Mouse (Mus musculus) neural tube, embryonic 11.5 days (tissue): Measurements from ENCODE around the gene Nacc1. TPM values are rescaled to one million over a fixed set of nuclear protein-coding genes. Genes with fewer than 3 reads are reported as not detected.

Experiments
- ATAC-seq: fragments of 200-750 bp; cut with Nextera tagmentation; 2 replicates; pipeline ENCODE4 v1.8.0; 2017; ENCODE audit warnings: moderate number of reproducible peaks, mild to moderate bottlenecking, moderate TSS enrichment, moderate library complexity; ENCODE audit not compliant: insufficient read depth, low FRiP score, low TSS enrichment
- DNase-seq: peaks from one replicate; pipeline ENCODE4 v3.0.0-alpha.2; 2015; ENCODE audit warnings: low spot score
- H3K27ac ChIP-seq: fragments of 300-500 bp; sonication (generic); 2 replicates; pipeline ENCODE4 v1.5.1; 2014; ENCODE audit warnings: low read depth, mild to moderate bottlenecking, low read length
- H3K27me3 ChIP-seq: fragments of 300-500 bp; sonication (generic); 2 replicates; pipeline ENCODE4 v1.6.1; 2014; ENCODE audit warnings: mild to moderate bottlenecking, low read length, mixed read lengths; ENCODE audit not compliant: control insufficient read depth, insufficient read depth
- H3K36me3 ChIP-seq: fragments of 300-500 bp; sonication (generic); 2 replicates; pipeline ENCODE4 v1.6.1; 2014; ENCODE audit warnings: mild to moderate bottlenecking, low read length, moderate library complexity, mixed read lengths; ENCODE audit not compliant: control insufficient read depth, insufficient read depth
- H3K4me1 ChIP-seq: fragments of 300-500 bp; sonication (generic); 2 replicates; pipeline ENCODE4 v1.6.1; 2014; ENCODE audit warnings: low read length, mixed read lengths; ENCODE audit not compliant: control insufficient read depth, insufficient read depth
- H3K4me2 ChIP-seq: fragments of 300-500 bp; sonication (generic); 2 replicates; pipeline ENCODE4 v1.6.1; 2014; ENCODE audit warnings: low read depth, mild to moderate bottlenecking, moderate library complexity
- H3K4me3 ChIP-seq: fragments of 300-500 bp; sonication (generic); 2 replicates; pipeline ENCODE4 v1.5.1; 2014; ENCODE audit warnings: low read depth, low read length
- H3K9ac ChIP-seq: fragments of 300-500 bp; sonication (generic); 2 replicates; pipeline ENCODE4 v1.6.1; 2014; ENCODE audit warnings: mild to moderate bottlenecking, low read length
- H3K9me3 ChIP-seq: fragments of 300-500 bp; sonication (generic); 2 replicates; pipeline ENCODE4 v1.6.1; 2016; ENCODE audit warnings: low read length; ENCODE audit not compliant: control insufficient read depth
- WGBS: fragments of 180-500 bp; shearing (Covaris S2); extraction: QIAGEN DNeasy Blood & Tissue Kit; methylation state at CpG from one replicate; pipeline ENCODE4 v1.1.7; 2014; 5-methylcytosine and 5-hydroxymethylcytosine counted together
- polyA plus RNA-seq: library from polyadenylated mRNA; unstranded; fragments of >200 nt; fragmentation: Nextera tagmentation; extraction: Ambion mirVana; gene quantifications from 2 replicates; pipeline ENCODE4 v1.2.1, GENCODE M21; 2014

Nacc1 gene
- polyA plus RNA-seq, 1 experiment from 2014 or later = 26.2 TPM

- Histone ChIP-seq H3K4me3 (no peak overlapping the region), H3K9ac (no peak overlapping the region), H3K36me3 (no peaks in the 10 kb centered on the region), H3K27me3 (no peaks in the 10 kb centered on the region), H3K4me1 (peaks cover 35% of the 10 kb centered on the region), H3K4me2 (no peak overlapping the region), H3K9me3 (no peaks in the 10 kb centered on the region), H3K27ac (no peak overlapping the region)
- no peak for ATAC-seq
- WGBS = 36% methylated on average over 9 of the region's 9 CpGs
- DNase-seq = no peak
Measured at GRCm38 (mm10) chr8:84653092-84653631, 34.5 kb downstream of the Nacc1 start.

DNA sequence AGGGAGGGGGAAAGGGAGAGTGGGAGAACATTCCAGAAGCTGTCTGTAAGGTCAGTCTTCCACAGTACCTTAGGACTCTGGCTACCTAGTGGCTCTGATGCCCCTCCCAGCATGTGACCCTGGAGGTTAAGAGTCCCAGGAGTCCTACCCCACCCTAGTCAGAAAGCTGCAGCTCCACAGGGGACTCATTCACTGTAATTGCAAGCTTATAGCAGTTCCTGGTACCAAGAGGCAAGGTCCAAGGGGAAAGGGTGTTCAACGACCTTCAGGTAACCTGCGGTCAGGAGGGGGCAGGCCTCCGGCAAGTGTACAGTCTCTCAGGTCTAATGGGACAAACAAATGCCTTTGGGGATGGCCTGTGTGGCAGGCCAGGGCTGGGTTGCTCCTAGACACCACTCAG lies 37.4 kb downstream of the Nacc1 start:
- H3K27me3 ChIP-seq = no peaks in the 10 kb centered on the region
- no peaks in the 10 kb centered on the region for H3K9me3 ChIP-seq
- WGBS = 42% methylated on average over 3 of the region's 3 CpGs
- no peaks in the 10 kb centered on the region for H3K36me3 ChIP-seq
- peaks cover 13% of the 10 kb centered on the region for H3K4me1 ChIP-seq
- H3K4me3 ChIP-seq = no peak overlapping the region
- peak overlapping the region; percentile 51 for H3K27ac ChIP-seq
- H3K9ac ChIP-seq = 0 out of 2 replicates have a peak overlapping the region, but pooled peaks have one; percentile 1
- ATAC-seq (no peak), DNase-seq (no peak)
- no peak overlapping the region for H3K4me2 ChIP-seq

DNA sequence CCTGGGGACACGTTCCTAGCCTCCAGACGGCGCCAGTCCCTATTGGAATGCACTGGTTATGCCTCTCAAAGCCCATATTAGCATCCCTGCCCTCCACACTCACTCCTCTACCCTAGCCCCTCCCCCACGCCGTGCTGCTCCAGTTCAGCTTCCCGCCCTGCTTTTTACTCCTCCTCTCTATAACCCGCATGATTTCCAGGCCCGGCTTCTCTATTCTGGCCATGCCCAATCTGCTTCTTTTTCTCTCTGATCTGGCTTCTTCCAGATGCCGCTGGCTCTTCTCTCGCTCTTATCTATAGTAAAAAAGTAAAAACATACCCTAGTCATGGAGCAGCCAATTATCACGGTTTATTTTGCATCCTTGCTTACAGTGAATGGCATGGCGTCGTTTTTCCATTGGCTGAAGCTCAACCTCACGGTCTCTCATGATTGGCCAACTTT lies 40.2 kb downstream of the Nacc1 start:
- H3K4me3 ChIP-seq = no peak overlapping the region
- DNase-seq (peak; percentile 77), ATAC-seq (peak; percentile 80)
- H3K9me3 ChIP-seq = no peaks in the 10 kb centered on the region
- H3K4me2 ChIP-seq = peak overlapping the region; percentile 31
- no peak overlapping the region for H3K9ac ChIP-seq
- WGBS = 3% methylated on average over 14 of the region's 14 CpGs
- H3K4me1 ChIP-seq = peaks cover 7% of the 10 kb centered on the region; the same call in 1 of the 2 replicates
- no peaks in the 10 kb centered on the region for H3K27me3 ChIP-seq
- H3K36me3 ChIP-seq = no peaks in the 10 kb centered on the region
- H3K27ac ChIP-seq = no peak overlapping the region; the same call in 1 of the 2 replicates

DNA sequence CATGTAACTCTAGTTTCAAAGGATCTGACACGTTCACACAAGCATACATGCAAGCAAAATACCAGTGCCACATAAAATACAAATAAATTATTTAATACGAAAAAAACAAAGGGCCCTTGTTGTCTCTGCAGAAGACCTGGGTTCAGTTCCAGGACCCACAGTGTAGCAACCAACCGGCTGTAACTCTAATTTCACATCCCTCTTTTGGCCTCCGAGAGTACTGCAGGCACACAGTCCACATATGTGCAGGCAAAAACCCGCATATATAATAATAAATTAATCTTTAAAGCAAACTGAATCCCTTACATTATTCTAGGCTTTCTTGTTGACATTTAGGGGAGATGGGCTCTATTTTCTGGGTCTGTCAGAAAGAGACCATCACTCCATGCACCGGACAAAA lies 40.9 kb downstream of the Nacc1 start:
- ATAC-seq (no peak), DNase-seq (no peak)
- no peak overlapping the region for H3K9ac ChIP-seq
- 57% methylated on average over 6 of the region's 6 CpGs for WGBS
- no peak overlapping the region for H3K4me2 ChIP-seq
- no peaks in the 10 kb centered on the region for H3K27me3 ChIP-seq
- no peak overlapping the region for H3K27ac ChIP-seq
- H3K4me1 ChIP-seq = peaks cover 7% of the 10 kb centered on the region; the same call in 1 of the 2 replicates
- no peaks in the 10 kb centered on the region for H3K9me3 ChIP-seq
- H3K36me3 ChIP-seq = no peaks in the 10 kb centered on the region
- no peak overlapping the region for H3K4me3 ChIP-seq

DNA sequence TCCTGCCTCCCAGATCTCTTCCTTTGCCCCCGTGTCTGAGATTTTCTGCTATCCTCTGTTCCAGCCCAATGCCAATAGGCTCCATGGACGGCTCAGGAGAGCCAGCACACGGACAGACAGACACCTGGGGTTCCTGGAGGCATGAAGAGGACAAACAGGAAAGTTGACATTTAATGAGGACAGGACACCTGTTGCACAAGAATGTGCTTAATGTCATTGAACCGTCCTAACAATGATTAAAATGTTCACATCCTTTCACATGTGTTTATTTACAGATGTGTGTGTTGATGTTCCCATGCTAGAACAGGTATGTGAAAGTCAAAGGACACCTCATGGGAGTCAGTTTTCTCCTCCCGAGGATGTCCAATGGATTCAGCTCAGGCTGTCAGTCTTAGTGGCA lies 44.6 kb downstream of the Nacc1 start:
- no peaks in the 10 kb centered on the region for H3K27me3 ChIP-seq
- WGBS = 74% methylated on average over 5 of the region's 5 CpGs
- no peaks in the 10 kb centered on the region for H3K36me3 ChIP-seq
- DNase-seq (no peak), ATAC-seq (no peak)
- no peak overlapping the region for H3K4me3 ChIP-seq
- H3K9me3 ChIP-seq = no peaks in the 10 kb centered on the region
- no peak overlapping the region for H3K9ac ChIP-seq
- no peak overlapping the region for H3K27ac ChIP-seq
- no peak overlapping the region for H3K4me2 ChIP-seq
- peaks cover 8% of the 10 kb centered on the region for H3K4me1 ChIP-seq

DNA sequence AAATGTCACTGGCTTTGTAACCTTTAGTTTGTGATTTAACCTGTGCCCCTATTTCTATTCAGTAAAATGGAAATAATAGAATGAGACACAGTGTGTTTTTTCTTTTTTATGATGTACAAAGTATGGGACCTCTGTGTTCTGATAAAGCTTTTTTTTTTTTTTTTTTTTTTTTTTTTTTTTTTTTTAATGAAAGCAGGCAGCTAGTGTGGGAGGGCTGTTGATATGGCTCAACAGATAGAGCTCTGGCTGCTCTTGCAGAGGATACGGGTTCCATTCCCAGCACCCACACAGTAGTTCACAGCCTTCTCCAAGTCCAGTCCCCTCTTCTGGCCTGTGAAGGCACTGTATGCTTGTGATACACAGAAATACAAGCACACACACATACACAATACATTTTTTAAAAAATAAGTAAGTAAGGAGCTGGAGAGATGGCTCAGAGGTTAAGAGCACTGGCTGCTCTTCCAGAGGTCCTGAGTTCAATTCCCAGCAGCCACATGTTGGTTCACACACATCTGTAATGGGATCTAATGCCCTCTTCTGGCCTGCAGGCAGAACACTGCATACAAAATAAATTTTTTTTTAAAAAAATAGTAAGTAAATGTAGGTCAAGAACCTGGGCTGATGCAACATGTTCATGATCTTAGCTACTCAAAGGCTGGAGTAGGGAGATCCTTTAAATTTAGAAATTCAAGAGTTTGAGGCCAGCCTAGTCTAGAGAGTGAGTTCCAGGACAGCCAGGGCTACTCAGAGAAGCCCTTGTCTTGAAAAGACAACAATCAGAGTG lies 45.9 kb downstream of the Nacc1 start:
- Histone ChIP-seq H3K4me1 (peaks cover 7% of the 10 kb centered on the region), H3K9me3 (no peaks in the 10 kb centered on the region), H3K4me2 (no peak overlapping the region), H3K27ac (no peak overlapping the region), H3K9ac (no peak overlapping the region), H3K36me3 (no peaks in the 10 kb centered on the region), H3K27me3 (no peaks in the 10 kb centered on the region), H3K4me3 (no peak overlapping the region)
- ATAC-seq = no peak
- DNase-seq = no peak
- WGBS = 90% methylated on average over 1 of the region's 1 CpGs

DNA sequence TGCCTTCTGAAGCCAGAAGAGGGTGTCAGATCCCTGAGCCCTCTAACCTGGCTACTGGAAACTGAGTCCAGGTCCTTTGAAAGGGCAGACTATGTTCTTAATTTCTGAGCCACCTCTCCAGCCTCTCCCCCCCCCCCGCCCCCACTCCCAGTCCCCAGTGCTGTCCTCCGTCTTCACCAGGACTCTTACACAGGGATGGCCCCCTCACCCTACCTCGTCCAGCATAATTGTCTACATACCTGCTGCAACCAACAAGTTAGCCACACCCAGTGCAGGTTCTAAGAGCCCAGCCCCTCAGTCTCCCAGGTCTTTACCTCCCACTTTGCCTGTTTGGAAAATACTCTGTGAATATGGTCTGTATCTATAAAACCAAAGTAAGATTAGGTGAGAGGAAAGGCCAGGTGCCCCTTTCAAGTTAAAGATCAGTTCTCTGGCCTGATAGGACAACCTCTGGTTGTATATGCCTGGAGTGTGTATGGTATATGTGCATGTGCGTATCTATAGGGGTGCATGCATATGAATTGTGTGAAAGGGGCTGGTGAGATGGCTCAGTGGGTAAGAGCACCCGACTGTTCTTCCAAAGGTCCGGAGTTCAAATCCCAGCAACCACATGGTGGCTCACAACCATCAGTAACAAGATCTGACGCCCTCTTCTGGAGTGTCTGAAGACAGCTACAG lies 46.9 kb downstream of the Nacc1 start:
- Histone ChIP-seq H3K4me3 (no peak overlapping the region), H3K9ac (no peak overlapping the region), H3K36me3 (no peaks in the 10 kb centered on the region), H3K4me2 (no peak overlapping the region), H3K27me3 (no peaks in the 10 kb centered on the region), H3K9me3 (no peaks in the 10 kb centered on the region), H3K27ac (no peak overlapping the region), H3K4me1 (peaks cover 7% of the 10 kb centered on the region)
- 90% methylated on average over 7 of the region's 7 CpGs for WGBS
- DNase-seq (no peak), ATAC-seq (no peak)

GRCm38 (mm10) chr8:84640010-84640588 lies 47.6 kb downstream of the Nacc1 start:
- 35% methylated on average over 9 of the region's 9 CpGs for WGBS
- H3K9me3 ChIP-seq = no peaks in the 10 kb centered on the region
- peak overlapping the region; percentile 52 for H3K4me3 ChIP-seq
- DNase-seq = no peak
- H3K27me3 ChIP-seq = no peaks in the 10 kb centered on the region
- H3K4me1 ChIP-seq = peaks cover 12% of the 10 kb centered on the region
- H3K27ac ChIP-seq = no peak overlapping the region
- no peak for ATAC-seq
- H3K9ac ChIP-seq = no peak overlapping the region; the same call in 1 of the 2 replicates
- H3K4me2 ChIP-seq = peak overlapping the region; percentile 81
- H3K36me3 ChIP-seq = no peaks in the 10 kb centered on the region
